Mouse (Mus musculus) layer of hippocampus, adult 11-12 months (tissue): Measurements from ENCODE around the gene Prdm2.

Experiments used
- DNase-seq: peaks from one replicate; pipeline ENCODE4 v3.0.0; 2022; ENCODE audit warnings: low spot score

The Prdm2 gene

GRCm38 (mm10) chr4:143211584-143212340 lies 1.0 kb downstream of the Prdm2 start:
- DNase-seq, result peak; percentile 36

GRCm38 (mm10) chr4:143209997-143210396 lies 2.8 kb downstream of the Prdm2 start:
- no peak for DNase-seq

DNA sequence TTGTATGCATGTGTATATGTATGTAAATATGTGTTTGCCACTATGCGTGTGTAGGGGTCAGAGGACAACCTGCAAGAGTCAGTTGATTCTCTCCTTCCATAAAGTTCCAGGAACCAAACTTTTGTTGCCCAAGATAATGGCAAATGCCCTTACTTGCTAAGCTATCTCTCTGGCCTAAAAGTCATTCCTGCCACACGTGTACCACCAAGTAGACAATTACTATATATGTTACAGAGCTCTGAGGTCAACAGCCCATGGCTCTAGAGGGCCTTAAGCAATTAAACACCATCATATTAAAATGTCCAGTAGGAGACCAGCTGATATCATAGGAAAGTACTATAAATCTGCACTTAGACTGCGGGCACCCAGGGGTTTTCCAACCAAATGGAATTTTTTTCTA lies 10.1 kb downstream of the Prdm2 start:
- DNase-seq, result no peak

DNA sequence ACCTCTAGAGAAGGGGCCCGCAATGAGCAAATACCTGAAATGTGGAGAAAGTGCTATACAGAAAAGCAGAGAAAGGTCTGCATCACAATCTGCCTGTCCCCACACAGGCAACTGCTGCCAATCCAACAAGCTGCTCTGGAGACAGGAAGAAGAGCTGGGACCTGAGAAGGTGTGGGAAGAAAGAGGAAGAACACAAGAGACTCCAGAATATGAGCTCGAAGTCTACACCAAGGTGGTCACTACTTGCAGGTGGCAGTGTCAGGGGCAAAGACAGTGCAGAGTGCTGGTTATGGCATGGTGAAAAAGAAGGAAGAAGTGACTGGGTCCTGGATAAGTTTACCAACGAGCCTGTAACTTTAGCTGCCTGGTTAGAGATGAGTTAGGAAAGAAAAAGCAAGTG lies 14.4 kb downstream of the Prdm2 start:
- no peak for DNase-seq

GRCm38 (mm10) chr4:143197845-143198356 lies 14.9 kb downstream of the Prdm2 start:
- no peak for DNase-seq

- no peak for DNase-seq
Measured at GRCm38 (mm10) chr4:143194328-143194727, 18.5 kb downstream of the Prdm2 start.

GRCm38 (mm10) chr4:143193164-143193563 lies 19.6 kb downstream of the Prdm2 start:
- DNase-seq, result no peak

DNA sequence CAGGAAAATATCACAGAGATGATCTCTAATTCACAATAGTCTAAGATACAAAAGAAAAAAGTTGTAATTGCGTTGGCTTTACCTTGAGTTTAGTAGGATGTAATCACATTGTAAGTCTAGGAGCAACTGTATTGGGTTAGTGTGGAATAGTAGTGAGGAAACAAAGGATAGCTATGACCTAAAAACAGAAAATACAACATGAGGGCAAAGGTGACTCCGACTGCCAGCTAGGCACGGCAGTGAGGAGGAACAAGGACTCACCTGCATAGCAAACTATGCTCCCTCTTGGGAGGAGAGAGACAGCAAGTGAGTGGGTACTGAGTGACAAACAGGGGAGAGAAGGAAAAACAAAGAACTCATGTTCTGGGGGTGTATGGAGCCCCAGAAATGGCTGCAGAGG lies 21.0 kb downstream of the Prdm2 start:
- no peak for DNase-seq

DNA sequence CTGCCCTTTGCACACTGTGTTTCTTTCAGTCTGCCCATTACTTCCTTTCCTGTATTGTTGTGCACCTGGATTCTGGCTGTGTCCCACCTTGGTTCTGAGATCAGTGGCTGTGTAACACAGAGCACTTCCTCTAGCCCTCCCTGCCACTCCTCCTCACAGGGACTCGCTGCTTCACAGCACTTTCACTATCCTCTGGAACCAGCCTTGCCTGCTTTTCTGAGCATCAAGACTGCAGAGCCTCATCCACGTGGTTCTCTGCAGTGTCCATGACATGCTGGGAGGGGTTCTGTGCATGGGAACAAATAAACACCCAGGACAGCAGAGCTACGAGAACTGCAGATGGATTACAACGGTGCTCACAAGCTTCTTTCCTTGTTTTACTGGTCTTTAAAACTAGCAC lies 22.1 kb downstream of the Prdm2 start:
- no peak for DNase-seq

DNA sequence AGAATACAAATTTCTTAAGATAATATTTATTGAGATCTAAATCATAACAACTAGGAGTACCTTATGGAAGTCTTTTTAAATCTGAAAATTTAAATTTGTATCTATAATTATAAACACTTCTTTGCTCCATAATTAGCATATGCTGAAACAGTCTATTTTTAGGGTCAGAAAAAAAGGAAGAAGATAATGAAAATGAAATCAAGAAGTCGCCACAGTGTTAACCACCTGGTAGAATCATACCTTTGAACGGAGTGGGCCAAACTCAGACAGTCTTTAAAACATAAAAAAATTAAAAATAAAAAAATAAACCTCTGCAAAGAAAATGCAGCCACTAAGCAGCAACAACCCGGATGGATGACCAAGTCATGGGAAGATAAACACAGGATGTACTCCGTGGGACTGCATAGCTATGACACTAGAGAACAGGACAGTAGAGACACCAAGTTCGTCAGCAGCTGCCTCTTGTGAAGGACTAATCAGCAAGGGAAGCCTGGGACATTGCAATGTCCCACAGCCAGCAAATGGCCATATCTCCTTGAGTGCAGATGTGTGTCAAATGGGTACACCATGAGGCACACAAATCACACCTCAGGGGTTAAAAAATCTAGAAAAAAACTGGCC lies 24.1 kb downstream of the Prdm2 start:
- no peak for DNase-seq

- no peak for DNase-seq
Measured at GRCm38 (mm10) chr4:143186066-143186465, 26.7 kb downstream of the Prdm2 start.

DNA sequence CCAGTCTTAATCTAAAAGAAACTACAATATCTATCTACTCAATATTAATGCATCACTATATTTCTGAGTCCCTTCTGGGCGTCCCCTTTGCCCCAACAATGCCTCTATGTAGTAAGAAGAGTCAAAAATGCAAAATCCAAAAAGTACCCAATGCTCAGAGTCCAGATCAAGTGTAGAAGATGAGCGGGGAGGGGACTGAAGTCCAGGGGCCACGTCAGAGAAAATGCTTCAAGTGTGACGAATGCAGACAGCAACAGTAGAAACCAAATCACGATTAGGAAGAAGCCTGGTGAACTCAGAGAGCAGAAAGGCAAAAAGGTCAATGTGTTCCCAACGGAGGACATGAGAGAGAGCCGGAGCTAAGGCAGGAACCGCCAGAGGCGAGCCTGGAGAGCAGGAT lies 27.3 kb downstream of the Prdm2 start:
- DNase-seq, result no peak

DNA sequence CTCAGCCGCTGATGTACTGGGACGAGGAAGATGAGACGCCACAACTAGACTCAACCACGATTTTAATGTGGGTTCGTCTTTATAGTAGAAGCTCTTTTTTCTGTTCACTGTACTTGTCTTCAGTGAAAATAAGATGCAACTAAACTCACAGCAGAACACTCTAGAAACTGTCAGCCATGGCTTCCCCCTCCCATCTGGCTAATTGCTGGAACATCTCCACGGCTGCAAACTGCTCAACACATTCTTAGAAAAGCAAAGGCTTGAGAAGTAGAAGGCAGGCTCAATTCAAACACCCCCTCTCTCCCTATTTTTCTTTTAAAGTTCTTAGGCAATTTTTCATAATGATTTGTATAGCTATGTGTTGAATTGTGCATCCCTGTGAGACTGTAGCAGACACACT lies 29.7 kb downstream of the Prdm2 start:
- DNase-seq, result peak; percentile 25

- no peak for DNase-seq
Measured at GRCm38 (mm10) chr4:143180731-143181130, 32.1 kb downstream of the Prdm2 start.

- DNase-seq, result no peak
Measured at GRCm38 (mm10) chr4:143171600-143172290, 41.0 kb downstream of the Prdm2 start.

DNA sequence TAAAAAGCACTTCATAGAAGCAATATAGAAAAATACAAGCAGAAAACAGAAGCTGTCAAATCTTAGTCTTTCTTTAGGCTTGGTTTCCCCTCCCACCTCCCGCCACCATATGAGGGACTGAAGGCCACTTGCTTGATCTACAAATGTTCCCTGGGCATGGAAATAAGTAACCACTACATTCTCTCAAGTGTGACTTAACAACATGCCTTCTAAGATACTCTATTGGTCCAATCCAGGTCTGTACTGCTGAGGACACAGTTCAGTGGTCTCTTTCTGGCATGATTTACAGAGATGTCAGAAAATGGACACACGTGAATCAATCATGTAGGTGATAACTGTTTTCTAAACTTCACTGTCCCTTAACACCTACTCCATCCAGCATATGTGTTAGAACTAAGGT lies 42.5 kb downstream of the Prdm2 start:
- DNase-seq, result no peak

- DNase-seq, result no peak
Measured at GRCm38 (mm10) chr4:143168093-143168492, 44.7 kb downstream of the Prdm2 start.

DNA sequence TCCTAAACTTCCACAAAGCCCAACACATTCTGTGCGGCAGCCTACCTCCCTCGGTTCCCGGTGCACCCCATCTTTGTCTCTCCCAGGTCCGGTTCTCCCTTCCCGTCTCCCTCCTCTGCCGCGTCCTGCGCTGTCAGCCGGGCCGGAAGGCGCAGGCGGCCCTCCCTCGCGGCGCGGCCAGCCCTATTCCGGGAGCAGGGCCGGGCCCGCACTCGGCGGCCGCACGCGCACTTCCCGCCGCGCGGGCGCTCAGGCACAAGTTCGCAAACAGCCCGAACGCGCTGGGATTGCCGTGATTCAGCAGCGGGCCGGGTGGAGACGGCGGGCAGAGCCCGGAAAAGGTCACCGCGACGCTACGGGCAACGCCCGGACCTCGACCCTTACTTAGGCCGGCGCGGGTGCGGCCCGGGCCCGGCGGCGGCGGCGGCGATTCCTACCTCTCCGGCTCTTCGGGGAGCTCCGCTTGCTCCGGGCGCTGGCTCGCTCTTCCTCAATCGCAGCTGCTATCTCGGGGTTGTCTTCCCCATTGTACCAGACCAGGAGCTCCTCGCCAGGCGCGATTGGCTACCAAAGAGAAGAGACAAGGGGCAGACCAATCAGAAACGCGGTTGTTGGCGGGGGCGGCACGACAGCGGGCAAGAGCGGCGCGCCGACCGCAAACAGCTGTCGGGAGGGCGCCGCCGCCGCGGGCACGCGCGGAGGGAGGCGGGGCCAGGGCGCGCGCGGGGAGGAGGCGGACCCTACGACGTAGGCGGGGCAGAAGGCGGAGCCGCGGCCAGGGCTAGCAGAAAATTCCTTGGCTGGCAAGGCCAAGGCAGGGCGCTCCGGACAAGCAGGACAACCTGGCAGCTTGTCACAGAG lies 50.9 kb downstream of the Prdm2 start:
- DNase-seq, result peak; percentile 100

- no peak for DNase-seq
Measured at GRCm38 (mm10) chr4:143160826-143161225, 52.0 kb downstream of the Prdm2 start.

GRCm38 (mm10) chr4:143159336-143159735 lies 53.5 kb downstream of the Prdm2 start:
- DNase-seq, result no peak

- DNase-seq, result no peak
Measured at GRCm38 (mm10) chr4:143155871-143156270, 56.9 kb downstream of the Prdm2 start.

DNA sequence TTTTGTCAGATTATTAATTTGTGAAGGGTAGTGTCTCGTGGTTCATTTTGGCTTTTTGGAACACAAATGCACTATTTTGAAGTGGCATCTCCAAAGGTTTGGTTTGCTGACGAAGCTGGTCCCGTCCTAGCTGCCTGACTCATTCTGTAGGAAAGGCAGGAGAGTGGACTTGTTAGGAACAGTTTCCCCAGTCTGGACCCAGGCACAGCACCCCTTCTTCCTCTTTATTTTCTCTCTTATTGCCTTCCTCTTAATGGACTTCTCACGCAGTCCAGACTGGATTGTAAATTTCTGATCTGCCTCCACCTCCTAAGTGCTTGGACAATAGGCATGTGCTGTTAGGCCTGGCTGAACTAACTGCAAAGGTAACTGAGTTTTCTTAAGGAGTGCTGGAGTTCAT lies 57.8 kb downstream of the Prdm2 start:
- no peak for DNase-seq
